Mouse (Mus musculus): ENCODE results near the gene Arg2. TPM values are rescaled to one million over a fixed set of nuclear protein-coding genes. Genes with fewer than 3 reads are reported as not detected.

The Arg2 gene
- polyA plus RNA-seq, 1 experiment from 2014 or later: 17.6 TPM

GRCm38 (mm10) chr12:79131178-79131675, 650 bp downstream of the Arg2 start:
- Histone ChIP-seq H3K4me1 (replicated peaks; ENCODE audit: control insufficient read depth, insufficient read depth, low read length) (peaks cover 16% of the 10 kb centered on the region), H3K27me3 (replicated peaks; ENCODE audit: control insufficient read depth, insufficient read depth, low read length) (peaks cover 18% of the 10 kb centered on the region), H3K27ac (ENCODE audit: low read length) (no peak overlapping the region), H3K9me3 (ENCODE audit: control insufficient read depth, low read length) (no peaks in the 10 kb centered on the region), H3K4me3 (replicated peaks; ENCODE audit: low read length) (peak overlapping the region; percentile 61), H3K9ac (replicated peaks; ENCODE audit: low read depth, low read length) (peak overlapping the region; percentile 60), H3K4me2 (ENCODE audit: low read length) (peak overlapping the region; percentile 98), H3K36me3 (ENCODE audit: control insufficient read depth, insufficient read depth) (no peaks in the 10 kb centered on the region)
- ATAC-seq: no peak; the same call in 1 of the 2 replicates
- WGBS: under 1% methylated on average over 22 of the region's 22 CpGs

DNA sequence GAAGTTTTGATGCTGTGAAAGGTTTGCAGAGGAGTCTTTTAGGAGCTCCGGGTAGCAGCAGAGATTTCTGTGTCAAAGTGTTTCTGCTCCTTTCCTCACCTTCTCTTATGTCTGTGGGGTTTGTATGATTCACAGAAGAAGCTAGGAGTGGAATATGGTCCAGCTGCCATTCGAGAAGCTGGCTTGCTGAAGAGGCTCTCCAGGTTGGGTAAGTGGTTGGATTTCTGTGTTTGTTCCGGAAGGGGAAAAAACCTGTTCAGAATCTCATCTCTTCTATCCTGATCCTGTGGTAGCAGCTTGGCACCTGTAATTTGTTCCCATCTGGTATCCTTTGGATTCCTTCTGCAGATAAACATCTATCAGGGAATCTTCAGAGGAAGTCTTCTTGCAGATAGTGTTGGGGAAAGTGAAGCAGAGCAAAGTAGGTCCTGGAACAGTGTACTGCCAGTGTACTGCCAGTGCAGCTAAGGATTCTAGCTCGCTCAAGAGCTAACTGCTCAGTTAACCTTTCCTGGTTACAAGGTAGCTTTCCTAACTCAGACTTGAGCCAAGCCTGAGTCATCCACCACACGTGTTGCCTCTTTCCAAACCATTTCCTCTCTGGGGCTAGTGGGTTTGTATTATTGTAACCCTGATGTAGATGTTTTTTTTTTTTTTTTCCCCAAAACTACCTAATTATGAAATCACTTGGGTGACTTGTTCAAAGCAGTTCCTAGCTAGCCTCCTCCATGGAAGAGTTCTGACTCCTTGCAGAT, 1.3 kb downstream of the Arg2 start:
- no peaks in the 10 kb centered on the region for H3K9me3 ChIP-seq (ENCODE audit: control insufficient read depth, low read length)
- no peak overlapping the region for H3K27ac ChIP-seq (ENCODE audit: low read length)
- WGBS: 29% methylated on average over 5 of the region's 5 CpGs
- peaks cover 16% of the 10 kb centered on the region for H3K4me1 ChIP-seq (replicated peaks; ENCODE audit: control insufficient read depth, insufficient read depth, low read length)
- H3K4me3 ChIP-seq (replicated peaks; ENCODE audit: low read length): peak overlapping the region; percentile 61
- no peaks in the 10 kb centered on the region for H3K36me3 ChIP-seq (ENCODE audit: control insufficient read depth, insufficient read depth)
- H3K4me2 ChIP-seq (ENCODE audit: low read length): peak overlapping the region; percentile 98
- H3K27me3 ChIP-seq (replicated peaks; ENCODE audit: control insufficient read depth, insufficient read depth, low read length): peaks cover 18% of the 10 kb centered on the region
- peak overlapping the region; percentile 60 for H3K9ac ChIP-seq (replicated peaks; ENCODE audit: low read depth, low read length)
- ATAC-seq: no peak

- Histone ChIP-seq H3K9ac (replicated peaks; ENCODE audit: low read depth, low read length) (no peak overlapping the region), H3K36me3 (ENCODE audit: control insufficient read depth, insufficient read depth) (no peaks in the 10 kb centered on the region), H3K4me1 (replicated peaks; ENCODE audit: control insufficient read depth, insufficient read depth, low read length) (peaks cover 16% of the 10 kb centered on the region), H3K9me3 (ENCODE audit: control insufficient read depth, low read length) (no peaks in the 10 kb centered on the region), H3K27me3 (replicated peaks; ENCODE audit: control insufficient read depth, insufficient read depth, low read length) (peaks cover 18% of the 10 kb centered on the region), H3K4me2 (ENCODE audit: low read length) (no peak overlapping the region), H3K27ac (ENCODE audit: low read length) (no peak overlapping the region), H3K4me3 (replicated peaks; ENCODE audit: low read length) (no peak overlapping the region)
- no peak for ATAC-seq
- WGBS: 45% methylated on average over 8 of the region's 8 CpGs
Measured at GRCm38 (mm10) chr12:79134676-79135075, 4.1 kb downstream of the Arg2 start.

- no peak overlapping the region for H3K9ac ChIP-seq (replicated peaks; ENCODE audit: low read depth, low read length)
- H3K9me3 ChIP-seq (ENCODE audit: control insufficient read depth, low read length): no peaks in the 10 kb centered on the region
- H3K4me2 ChIP-seq (ENCODE audit: low read length): no peak overlapping the region
- peaks cover 16% of the 10 kb centered on the region for H3K4me1 ChIP-seq (replicated peaks; ENCODE audit: control insufficient read depth, insufficient read depth, low read length)
- H3K36me3 ChIP-seq (ENCODE audit: control insufficient read depth, insufficient read depth): no peaks in the 10 kb centered on the region
- no peak overlapping the region for H3K27ac ChIP-seq (ENCODE audit: low read length)
- no peak overlapping the region for H3K4me3 ChIP-seq (replicated peaks; ENCODE audit: low read length)
- WGBS: 47% methylated on average over 4 of the region's 4 CpGs
- ATAC-seq: no peak
- H3K27me3 ChIP-seq (replicated peaks; ENCODE audit: control insufficient read depth, insufficient read depth, low read length): peaks cover 18% of the 10 kb centered on the region
Measured at GRCm38 (mm10) chr12:79135105-79135504, 4.5 kb downstream of the Arg2 start.

DNA sequence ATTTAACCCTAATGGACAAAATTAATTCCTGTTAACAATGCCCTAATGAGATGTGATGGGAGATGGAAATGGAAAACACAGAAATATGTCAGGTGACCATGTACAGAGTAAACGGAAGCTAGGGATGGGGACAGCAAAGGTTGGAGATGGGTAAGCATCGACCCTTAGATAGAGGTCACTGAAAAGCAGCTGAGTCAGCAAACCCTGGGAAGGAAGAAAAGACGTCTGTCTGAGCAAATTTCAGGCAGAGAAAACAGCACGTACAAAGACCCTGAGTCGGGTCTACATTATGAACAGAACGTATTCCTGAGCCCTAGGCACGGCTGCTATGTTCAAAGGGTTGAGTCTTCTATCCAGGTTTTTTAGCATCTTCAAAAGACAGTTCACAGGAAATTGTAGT, 6.4 kb downstream of the Arg2 start:
- Histone ChIP-seq H3K36me3 (ENCODE audit: control insufficient read depth, insufficient read depth) (no peaks in the 10 kb centered on the region), H3K9ac (replicated peaks; ENCODE audit: low read depth, low read length) (no peak overlapping the region), H3K27me3 (replicated peaks; ENCODE audit: control insufficient read depth, insufficient read depth, low read length) (peaks cover 9% of the 10 kb centered on the region), H3K4me2 (ENCODE audit: low read length) (no peak overlapping the region), H3K9me3 (ENCODE audit: control insufficient read depth, low read length) (no peaks in the 10 kb centered on the region), H3K4me1 (replicated peaks; ENCODE audit: control insufficient read depth, insufficient read depth, low read length) (no peaks in the 10 kb centered on the region), H3K27ac (ENCODE audit: low read length) (no peak overlapping the region), H3K4me3 (replicated peaks; ENCODE audit: low read length) (no peak overlapping the region)
- ATAC-seq: no peak
- 81% methylated on average over 7 of the region's 7 CpGs for WGBS

- Histone ChIP-seq H3K27ac (ENCODE audit: low read length) (no peak overlapping the region), H3K4me2 (ENCODE audit: low read length) (no peak overlapping the region), H3K9ac (replicated peaks; ENCODE audit: low read depth, low read length) (no peak overlapping the region), H3K27me3 (replicated peaks; ENCODE audit: control insufficient read depth, insufficient read depth, low read length) (no peaks in the 10 kb centered on the region), H3K4me3 (replicated peaks; ENCODE audit: low read length) (no peak overlapping the region), H3K36me3 (ENCODE audit: control insufficient read depth, insufficient read depth) (no peaks in the 10 kb centered on the region), H3K4me1 (replicated peaks; ENCODE audit: control insufficient read depth, insufficient read depth, low read length) (no peaks in the 10 kb centered on the region), H3K9me3 (ENCODE audit: control insufficient read depth, low read length) (no peaks in the 10 kb centered on the region)
- no peak for ATAC-seq
Measured at GRCm38 (mm10) chr12:79138999-79139398, 8.4 kb downstream of the Arg2 start.

GRCm38 (mm10) chr12:79139417-79139816, 8.8 kb downstream of the Arg2 start:
- Histone ChIP-seq H3K4me1 (replicated peaks; ENCODE audit: control insufficient read depth, insufficient read depth, low read length) (no peaks in the 10 kb centered on the region), H3K27me3 (replicated peaks; ENCODE audit: control insufficient read depth, insufficient read depth, low read length) (no peaks in the 10 kb centered on the region), H3K36me3 (ENCODE audit: control insufficient read depth, insufficient read depth) (no peaks in the 10 kb centered on the region), H3K9me3 (ENCODE audit: control insufficient read depth, low read length) (no peaks in the 10 kb centered on the region), H3K4me3 (replicated peaks; ENCODE audit: low read length) (no peak overlapping the region), H3K4me2 (ENCODE audit: low read length) (no peak overlapping the region), H3K9ac (replicated peaks; ENCODE audit: low read depth, low read length) (no peak overlapping the region), H3K27ac (ENCODE audit: low read length) (no peak overlapping the region)
- 64% methylated on average over 1 of the region's 1 CpGs for WGBS
- ATAC-seq: no peak

- Histone ChIP-seq H3K4me2 (ENCODE audit: low read length) (no peak overlapping the region), H3K27ac (ENCODE audit: low read length) (no peak overlapping the region), H3K9me3 (ENCODE audit: control insufficient read depth, low read length) (no peaks in the 10 kb centered on the region), H3K4me1 (replicated peaks; ENCODE audit: control insufficient read depth, insufficient read depth, low read length) (no peaks in the 10 kb centered on the region), H3K4me3 (replicated peaks; ENCODE audit: low read length) (no peak overlapping the region), H3K27me3 (replicated peaks; ENCODE audit: control insufficient read depth, insufficient read depth, low read length) (no peaks in the 10 kb centered on the region), H3K36me3 (ENCODE audit: control insufficient read depth, insufficient read depth) (no peaks in the 10 kb centered on the region), H3K9ac (replicated peaks; ENCODE audit: low read depth, low read length) (no peak overlapping the region)
- WGBS: 94% methylated on average over 2 of the region's 2 CpGs
- no peak for ATAC-seq
Measured at GRCm38 (mm10) chr12:79140811-79141210, 10.2 kb downstream of the Arg2 start.

DNA sequence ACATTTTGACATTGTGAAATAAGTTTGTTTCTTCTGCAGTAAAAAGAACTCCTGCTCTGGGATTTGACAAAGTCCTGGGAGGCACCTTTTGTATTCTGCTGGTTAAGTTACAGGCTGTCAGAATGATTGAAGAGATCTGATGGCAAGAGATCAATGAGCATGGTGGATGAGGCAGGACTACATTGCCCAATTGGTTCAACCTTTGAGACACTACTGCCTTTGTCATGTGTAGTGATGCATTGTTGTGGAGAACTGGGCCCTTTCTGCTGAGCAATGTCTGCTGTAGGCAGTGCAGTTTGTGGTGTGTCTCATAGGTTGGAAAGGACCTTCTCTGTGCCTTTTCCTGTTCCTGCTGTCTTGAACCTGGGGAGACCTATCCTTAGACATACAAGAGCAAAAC, 10.8 kb downstream of the Arg2 start:
- ATAC-seq: no peak
- no peaks in the 10 kb centered on the region for H3K4me1 ChIP-seq (replicated peaks; ENCODE audit: control insufficient read depth, insufficient read depth, low read length)
- no peak overlapping the region for H3K9ac ChIP-seq (replicated peaks; ENCODE audit: low read depth, low read length)
- no peaks in the 10 kb centered on the region for H3K9me3 ChIP-seq (ENCODE audit: control insufficient read depth, low read length)
- H3K4me2 ChIP-seq (ENCODE audit: low read length): no peak overlapping the region
- H3K27ac ChIP-seq (ENCODE audit: low read length): no peak overlapping the region
- no peaks in the 10 kb centered on the region for H3K36me3 ChIP-seq (ENCODE audit: control insufficient read depth, insufficient read depth)
- H3K27me3 ChIP-seq (replicated peaks; ENCODE audit: control insufficient read depth, insufficient read depth, low read length): no peaks in the 10 kb centered on the region
- H3K4me3 ChIP-seq (replicated peaks; ENCODE audit: low read length): no peak overlapping the region
